11 mouse cellular contexts compared by ENCODE assay signal in genomic region chr3:108762597-108763111, GRCm38 (mm10). TPM values are rescaled to one million over a fixed set of nuclear protein-coding genes. Genes with fewer than 3 reads are reported as not detected.
DNase-seq lines count a peak whose midpoint lies in the region; ATAC-seq and TF ChIP-seq lines count a peak whose summit lies in the region.
"Had no signal": no experiment of that assay in that cellular context is flagged by ENCODE, and none has a peak within 500 bp of the region (broad histone marks: within the 10 kb centered on the region; RNA-seq: fewer than 3 reads in every experiment).

No protein-coding gene starts in this region.

- H3K27ac ChIP-seq in forebrain, postnatal 0 days (ENCODE audit: low read depth, low read length), result no peak overlapping the region
- H3K27ac ChIP-seq: hindbrain, postnatal 0 days; limb, embryonic 12.5 days had no signal

- no peaks in the 10 kb centered on the region for H3K9me3 ChIP-seq in forebrain, postnatal 0 days (ENCODE audit: low read length)
- H3K9me3 ChIP-seq: limb, embryonic 12.5 days had no signal

- H3K4me2 ChIP-seq in forebrain, postnatal 0 days (ENCODE audit: low read depth), result no peak overlapping the region
- H3K4me2 ChIP-seq: limb, embryonic 12.5 days had no signal

- no peak overlapping the region for H3K9ac ChIP-seq in forebrain, postnatal 0 days
- H3K9ac ChIP-seq: limb, embryonic 12.5 days had no signal

- H3K4me1 ChIP-seq in lung, adult 2 months (ENCODE audit: control insufficient read depth, insufficient read depth, low read length), result no peaks in the 10 kb centered on the region; the same call in 1 of the 2 replicates
- no peaks in the 10 kb centered on the region for H3K4me1 ChIP-seq in forebrain, postnatal 0 days (ENCODE audit: insufficient read depth)

- no peaks in the 10 kb centered on the region for H3K36me3 ChIP-seq in forebrain, postnatal 0 days (ENCODE audit: insufficient read depth)
- H3K36me3 ChIP-seq: limb, embryonic 12.5 days had no signal

- 52% methylated on average over 7 of the region's 7 CpGs for WGBS in lung, adult 2 months
- WGBS in forebrain, postnatal 0 days, result 73% methylated on average over 7 of the region's 7 CpGs

- peak; percentile 18 to 31 for DNase-seq in lung, adult 18-20 months
- DNase-seq in lung, adult 2 months, result no peak
- DNase-seq in forebrain, postnatal 0 days, result peak; percentile 50
- peak; percentile 13 to 33 for DNase-seq in layer of hippocampus, postnatal 14 days (ENCODE audit: low spot score in 2 of 2)
- peak; percentile 41 to 55 for DNase-seq in right cerebral cortex, postnatal 36 days (ENCODE audit: low spot score in 2 of 2)
- DNase-seq in spleen, adult 18-20 months, result no peak
- no peak for DNase-seq in adrenal gland, adult (ENCODE audit: inconsistent age in 2 of 2, low spot score in 1 of 2)

- no peaks in the 10 kb centered on the region for H3K27me3 ChIP-seq in forebrain, postnatal 0 days (ENCODE audit: insufficient read depth, low read length)
- H3K27me3 ChIP-seq: limb, embryonic 12.5 days had no signal

- H3K4me3 ChIP-seq in lung, adult 2 months (replicated peaks; ENCODE audit: extremely low read depth, low read depth, low read length), result no peak overlapping the region
- no peak overlapping the region for H3K4me3 ChIP-seq in forebrain, postnatal 0 days (ENCODE audit: low read depth, low read length)
- H3K4me3 ChIP-seq: limb, embryonic 12.5 days had no signal

- TF ChIP-seq CTCF in lung, adult 2 months (IDR thresholded peaks at IDR 0.05; ENCODE audit: insufficient read depth, low read length), result no peak
- TF ChIP-seq CTCF in forebrain, postnatal 0 days (IDR thresholded peaks at IDR 0.05; ENCODE audit: low read depth), result no peak

- no peak for TF ChIP-seq POLR2A in lung, adult 2 months (IDR thresholded peaks at IDR 0.05; ENCODE audit: borderline replicate concordance, extremely low read depth, low read depth, low read length)

- peak; percentile 85 for ATAC-seq in forebrain, postnatal 0 days
- no peak for ATAC-seq in inflammation-experienced regulatory T-cells, adult 6 months
- ATAC-seq: hindbrain, postnatal 0 days had no signal

RNA-seq across cellular contexts. Expression of gene Aknad1, which starts 23.2 kb away (rescaled TPM):
- polyA plus RNA-seq in lung, adult 2 months (2012; rRNA removed), result 0.09 TPM in 1 of 2 replicates, not detected in the other
- under 0.01 TPM in 1 of 2 replicates, not detected in the other for total RNA-seq in forebrain, postnatal 0 days (2014; rRNA removed)
- polyA plus RNA-seq in forebrain, postnatal 0 days (2015; fragmentation: Nextera tagmentation; extraction: Ambion mirVana), result not detected in 2 replicates
- total RNA-seq in layer of hippocampus, postnatal 14 days (2021), result under 1 TPM in 1 of 2 experiments, not detected in 1; 0.14 TPM
- polyA plus RNA-seq in inflammation-experienced regulatory T-cells, adult 6 months (2017; shearing (Covaris generic)), result not detected
- total RNA-seq: ES-E14; hindbrain, postnatal 0 days had no signal
- polyA plus RNA-seq: hindbrain, postnatal 0 days had no signal

RNA-seq across cellular contexts. Expression of gene Gpsm2, which starts 40.5 kb away (rescaled TPM):
- polyA plus RNA-seq in lung, adult 2 months (2012; rRNA removed), result 2.7 and 5.1 TPM in 2 replicates
- 12.6 and 16.6 TPM in 2 replicates for total RNA-seq in forebrain, postnatal 0 days (2014; rRNA removed)
- polyA plus RNA-seq in forebrain, postnatal 0 days (2015; fragmentation: Nextera tagmentation; extraction: Ambion mirVana), result 11.3 and 14.2 TPM in 2 replicates
- total RNA-seq in layer of hippocampus, postnatal 14 days (2021), result 10 to 100 TPM; 16.1 to 18.0 TPM
- polyA plus RNA-seq in inflammation-experienced regulatory T-cells, adult 6 months (2017; shearing (Covaris generic)), result 10 to 100 TPM in 1 of 3 experiments, 1 to 10 TPM in 2; 2.0 to 11.4 (median 6.5) TPM

Comparison
In these comparisons a context has a peak if more than half of its experiments do, and no peak if none do; other contexts are left out.
1. DNase-seq: peak in lung, adult 18-20 months (2 of 2), forebrain, postnatal 0 days (single experiment), layer of hippocampus, postnatal 14 days (2 of 2) and right cerebral cortex, postnatal 36 days (2 of 2); none in lung, adult 2 months (single experiment), spleen, adult 18-20 months (0 of 2) and adrenal gland, adult (0 of 2).